Mouse (Mus musculus) erythroblast, embryonic 14.5 days (primary cell): ENCODE results near the gene Ltbp1.

Source experiments
- GATA1 ChIP-seq: IDR thresholded peaks from 2 replicates; pipeline ENCODE4 v1.6.1; 2012; ENCODE audit warnings: low read length, inconsistent platforms, mixed read lengths
- TAL1 ChIP-seq: IDR thresholded peaks from 3 replicates; pipeline ENCODE4 v1.6.1; 2012; ENCODE audit warnings: low read length, inconsistent platforms, mixed read lengths

GRCm38 (mm10) chr17:75107879-75108278, 102.5 kb downstream of the Ltbp1 start:
- TF ChIP-seq GATA1, result no peak
- TF ChIP-seq TAL1, result no peak
